Mouse (Mus musculus) adrenal gland, postnatal 4 days (tissue): Measurements from ENCODE around the gene Tbc1d13. TPM values are rescaled to one million over a fixed set of nuclear protein-coding genes. Genes with fewer than 3 reads are reported as not detected.

Source experiments
- DNase-seq, 2 experiments: peaks; one replicate each; pipeline ENCODE4 v3.0.0; 2021 to 2022; ENCODE audit warnings: low spot score in 2 of 2, mixed read lengths in 2 of 2
- long read RNA-seq, 2 experiments: library from polyadenylated mRNA; stranded (forward); transcript quantifications; one replicate each; pipeline ENCODE4 v2.0.0; 2021
- total RNA-seq, 2 experiments: library from RNA; stranded (reverse); gene quantifications; 2 replicates each; pipeline ENCODE4 v1.2.3; 2021

Tbc1d13 gene
- total RNA-seq: 10 to 100 TPM; 66.6 to 68.6 TPM
- long read RNA-seq, experiment 1, partial matches to known transcripts: 0 of 13 reads
- long read RNA-seq, experiment 1, other reads (novel, unspliced or antisense): 12 of 13 reads
- long read RNA-seq, experiment 2, partial matches to known transcripts: 0 of 8 reads
- long read RNA-seq, experiment 2, other reads (novel, unspliced or antisense): 8 of 8 reads

DNA sequence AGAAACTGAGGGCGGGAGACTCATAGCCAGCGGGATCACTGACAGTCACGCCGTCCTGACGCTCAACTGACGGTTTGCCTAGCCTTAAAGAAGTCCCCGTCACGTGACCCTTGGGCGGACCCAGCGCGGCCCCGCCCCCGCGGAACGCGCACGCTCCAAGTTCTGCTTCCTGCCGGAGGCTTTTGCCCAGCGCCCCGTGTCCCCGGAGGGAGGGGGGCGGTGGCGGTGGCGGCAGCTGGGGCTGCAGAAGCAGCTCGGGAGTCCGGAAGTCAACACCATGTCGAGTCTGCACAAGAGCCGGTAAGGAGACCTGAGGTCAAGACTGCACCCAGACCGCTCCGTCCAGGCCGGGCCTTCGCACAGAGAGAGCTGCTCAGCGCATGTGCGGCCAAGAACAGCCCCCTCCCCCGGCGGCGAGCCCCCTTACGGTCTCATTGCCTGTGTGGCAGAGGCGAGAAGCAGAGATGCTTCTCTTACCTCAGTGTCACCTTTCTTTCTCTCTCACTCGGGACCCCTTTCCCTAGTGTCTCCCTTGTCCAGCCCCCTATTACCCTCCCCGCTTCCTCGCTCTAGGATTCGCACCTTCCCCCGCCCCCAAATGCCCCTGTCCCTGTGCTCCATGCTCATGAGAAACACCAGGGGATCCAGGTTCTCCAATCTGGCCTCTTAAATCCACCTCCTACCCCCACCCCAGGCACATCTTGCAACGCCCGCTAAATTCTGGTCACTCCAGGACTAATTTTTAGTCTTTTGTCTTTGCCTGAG is at the start of gene Tbc1d13:
Gene Tbc1d13 (plus strand): TSS at position 134 of the 765 bp plus-strand sequence.
- DNase-seq: peak; percentile 97

DNA sequence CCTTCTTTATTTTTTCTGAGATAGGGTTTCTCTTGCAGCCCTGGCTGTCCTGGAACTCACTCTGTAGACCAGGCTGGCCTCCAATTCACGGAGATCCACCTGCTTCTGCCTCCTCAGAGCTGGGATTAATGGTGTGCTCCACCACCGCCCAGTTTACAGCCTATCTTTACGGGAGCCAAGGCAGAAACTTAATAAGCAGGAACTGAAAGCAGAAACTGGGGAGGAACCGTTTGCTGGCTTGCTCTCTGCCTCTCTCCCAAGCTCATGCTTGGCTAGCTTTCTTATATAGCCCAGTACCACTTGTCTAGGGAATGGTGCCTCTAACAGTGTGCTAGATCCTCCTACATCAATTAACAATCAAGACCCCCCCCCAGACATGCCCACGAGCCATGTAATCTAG is 49.4 kb upstream of the Tbc1d13 start:
- no peak for DNase-seq

DNA sequence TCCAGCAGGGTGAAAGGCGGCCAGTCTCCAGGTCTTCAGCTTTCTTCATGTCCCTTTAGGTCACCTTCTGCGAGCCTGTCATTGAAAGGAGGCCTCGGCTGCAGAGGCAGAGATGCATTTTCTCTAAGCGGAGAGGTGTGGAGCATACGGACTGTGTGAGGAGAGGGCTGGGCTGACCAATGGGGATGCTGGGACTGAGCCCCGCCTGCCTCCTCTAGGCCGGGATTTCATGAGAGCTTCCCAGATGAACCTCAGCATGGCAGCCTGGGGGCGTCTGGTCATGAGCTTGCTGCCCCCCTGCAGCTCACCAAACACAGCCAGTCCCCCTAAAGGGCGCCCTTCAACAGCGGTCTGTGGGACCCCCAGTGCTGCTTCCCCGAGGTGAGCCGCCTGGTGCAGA is 48.9 kb upstream of the Tbc1d13 start:
- DNase-seq: no peak

DNA sequence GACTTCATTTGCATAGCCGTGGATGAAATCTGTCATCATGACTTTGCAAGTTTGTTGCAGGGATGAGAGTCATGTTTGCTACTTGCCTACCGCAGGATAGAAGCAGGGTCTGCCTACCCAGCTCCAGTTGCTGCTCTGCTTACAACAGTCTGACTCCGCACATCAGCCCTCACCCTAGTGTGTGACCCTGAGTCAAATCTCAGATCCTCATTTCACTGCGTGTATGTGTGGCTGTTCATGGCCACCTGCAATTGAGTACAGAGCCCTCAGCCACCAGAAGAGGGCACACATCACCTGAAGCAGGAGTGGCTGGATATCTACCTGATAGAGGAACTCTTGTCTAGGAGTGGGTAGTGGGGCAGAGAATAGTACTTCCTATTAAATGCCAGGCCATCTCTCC is 46.2 kb upstream of the Tbc1d13 start:
- DNase-seq: no peak

DNA sequence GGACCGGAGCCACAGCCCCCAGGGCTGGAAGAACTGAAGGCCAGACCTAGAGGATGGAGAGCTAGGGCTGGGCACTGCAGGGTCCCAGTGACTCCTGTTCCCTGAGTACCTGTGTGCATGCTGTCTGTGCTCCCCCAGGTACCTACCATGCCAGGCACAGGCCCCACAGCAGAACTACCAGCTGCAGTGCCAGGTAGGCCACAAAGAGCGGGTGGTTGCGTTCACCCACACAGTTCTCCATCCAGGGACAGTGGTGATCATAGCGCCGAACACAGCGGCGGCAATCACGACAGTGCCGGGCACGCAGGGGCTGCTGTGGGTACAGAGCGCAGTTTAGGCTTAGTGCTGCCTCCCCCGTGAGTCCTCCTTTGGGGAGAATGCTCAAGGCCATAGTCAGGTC is 42.0 kb upstream of the Tbc1d13 start:
- no peak for DNase-seq

GRCm38 (mm10) chr2:30092280-30092918 is 41.1 kb upstream of the Tbc1d13 start:
- no peak for DNase-seq

DNA sequence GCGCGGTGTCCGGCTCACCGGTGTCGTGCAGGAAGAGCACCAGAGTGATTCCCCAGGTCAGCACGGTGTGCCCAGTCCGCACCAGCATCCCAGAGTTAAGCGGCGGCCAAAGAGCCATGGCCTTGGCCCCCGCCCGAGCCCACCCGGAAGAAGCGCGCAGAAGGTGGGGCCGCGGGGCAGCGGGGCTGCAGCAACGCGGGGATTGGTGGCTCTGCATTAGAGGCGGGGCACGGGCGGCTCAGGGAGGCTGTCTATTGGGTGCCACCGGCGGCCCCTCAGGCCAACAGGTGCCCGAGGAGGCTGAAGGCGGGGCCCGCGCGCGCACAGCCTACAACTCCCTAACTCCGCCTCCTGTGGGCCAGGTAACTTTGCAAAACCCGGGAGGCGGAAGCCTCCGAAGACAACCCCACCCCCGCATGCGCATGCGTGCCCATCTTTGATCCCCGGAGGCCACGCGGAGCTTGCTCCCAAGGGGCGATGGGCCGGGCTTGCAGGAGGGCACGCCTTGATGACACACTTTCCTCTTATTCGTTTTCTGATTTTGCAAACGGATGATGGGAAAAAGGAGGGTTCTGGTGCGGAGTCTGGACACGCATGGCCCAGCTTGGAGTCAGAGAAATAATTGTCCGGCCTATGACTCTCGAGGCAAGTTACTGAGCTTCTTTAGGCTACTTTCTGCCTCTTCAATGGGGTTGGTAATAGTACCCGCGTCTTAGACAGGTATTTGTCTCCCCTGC is 39.9 kb upstream of the Tbc1d13 start, which contains the start of gene Zdhhc12:
Gene Zdhhc12 (minus strand): TSS at position 178 of the 737 bp plus-strand sequence.
- DNase-seq: peak; percentile 81 to 92

GRCm38 (mm10) chr2:30094208-30094588 is 39.3 kb upstream of the Tbc1d13 start:
- no peak for DNase-seq

DNA sequence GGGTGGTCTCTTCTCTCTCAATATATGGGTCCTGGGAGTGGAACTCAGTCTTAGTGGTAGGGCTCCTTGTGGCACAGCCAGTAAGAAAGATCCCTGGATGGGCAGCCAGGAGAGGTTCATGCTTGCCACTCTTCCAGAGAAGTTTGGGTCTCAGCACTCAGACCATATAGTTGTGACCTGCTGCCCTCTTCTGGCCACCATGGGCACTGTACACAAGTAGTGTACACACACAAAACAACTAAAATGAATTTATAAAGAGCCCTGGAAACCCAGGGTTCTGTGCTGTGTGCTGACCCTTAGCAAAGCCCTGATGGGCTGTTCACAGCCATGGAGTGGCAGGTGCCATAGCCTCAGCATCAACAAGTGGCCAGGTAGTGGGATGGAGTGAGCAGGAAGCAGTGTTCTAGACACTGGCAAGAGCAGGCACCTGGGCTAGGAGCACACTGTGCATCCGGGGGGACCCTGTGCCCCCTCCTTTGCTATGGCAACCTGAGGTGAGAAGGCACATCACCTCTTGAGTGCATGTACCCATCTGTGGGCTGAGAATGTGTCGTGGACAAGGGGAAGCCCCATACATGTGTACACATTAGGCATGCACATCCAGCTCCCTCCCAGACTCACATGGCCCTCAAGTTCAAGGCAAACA is 37.5 kb upstream of the Tbc1d13 start:
- peak in 1 of 2 experiments; percentile 24 for DNase-seq

DNA sequence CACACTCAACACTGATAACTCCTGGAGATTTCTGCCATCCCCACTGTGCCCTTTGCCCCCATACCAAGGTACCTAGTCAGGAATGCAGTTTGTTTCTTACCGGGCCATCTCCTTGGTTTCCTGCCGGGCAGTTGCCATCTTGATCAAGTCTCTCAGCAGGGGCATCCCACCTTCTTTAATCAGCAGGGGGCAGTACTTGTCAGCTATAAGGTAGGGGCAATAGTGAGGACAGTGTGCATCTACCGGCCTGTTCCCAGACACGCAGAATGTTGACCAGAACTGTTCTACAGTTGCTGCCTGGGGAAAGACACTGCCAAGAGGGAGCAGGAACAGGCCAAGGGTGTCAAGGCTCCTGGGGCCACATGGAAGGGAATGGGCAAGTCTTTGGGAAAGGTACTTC is 33.3 kb upstream of the Tbc1d13 start:
- no peak for DNase-seq

DNA sequence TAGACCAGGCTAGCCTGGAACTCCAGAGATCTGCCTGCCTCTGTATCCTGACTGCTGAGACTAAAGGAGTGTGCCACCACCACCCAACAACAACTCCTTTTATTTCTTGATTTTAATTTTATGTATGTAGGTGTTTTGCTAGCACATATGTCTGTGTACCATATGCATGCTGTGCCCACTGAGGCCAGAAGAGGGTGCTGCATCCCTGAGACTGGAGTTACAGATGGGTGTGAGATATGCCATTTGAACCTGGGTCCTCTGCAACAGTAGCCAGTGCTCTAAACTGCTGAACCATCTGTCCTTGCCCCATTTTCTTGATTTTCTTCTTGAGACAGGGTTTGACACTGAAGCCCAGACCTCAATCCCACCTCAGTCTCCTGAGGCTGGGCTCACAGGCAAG is 27.2 kb upstream of the Tbc1d13 start:
- DNase-seq: no peak

- no peak for DNase-seq
Observed at GRCm38 (mm10) chr2:30107646-30108045, 25.9 kb upstream of the Tbc1d13 start.

DNA sequence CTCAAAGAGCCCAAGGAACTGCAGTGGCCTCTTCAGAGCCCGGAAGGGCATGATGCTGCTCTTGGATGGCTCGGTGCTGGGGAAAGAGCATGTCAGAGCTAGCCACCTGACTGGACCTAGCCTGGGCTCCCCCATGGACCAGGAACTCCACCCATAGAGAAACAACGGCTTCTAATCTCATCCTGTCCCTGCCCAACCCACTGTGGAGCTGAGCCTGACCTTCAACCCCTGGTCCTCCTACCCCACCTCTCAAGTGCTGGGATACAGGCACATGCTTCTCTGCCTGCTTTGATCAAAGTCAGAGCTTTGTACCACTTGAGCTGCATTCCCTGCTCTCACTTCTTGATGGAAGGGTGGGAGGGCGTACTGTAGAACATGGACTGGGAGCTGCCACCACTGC is 25.3 kb upstream of the Tbc1d13 start:
- no peak for DNase-seq

DNA sequence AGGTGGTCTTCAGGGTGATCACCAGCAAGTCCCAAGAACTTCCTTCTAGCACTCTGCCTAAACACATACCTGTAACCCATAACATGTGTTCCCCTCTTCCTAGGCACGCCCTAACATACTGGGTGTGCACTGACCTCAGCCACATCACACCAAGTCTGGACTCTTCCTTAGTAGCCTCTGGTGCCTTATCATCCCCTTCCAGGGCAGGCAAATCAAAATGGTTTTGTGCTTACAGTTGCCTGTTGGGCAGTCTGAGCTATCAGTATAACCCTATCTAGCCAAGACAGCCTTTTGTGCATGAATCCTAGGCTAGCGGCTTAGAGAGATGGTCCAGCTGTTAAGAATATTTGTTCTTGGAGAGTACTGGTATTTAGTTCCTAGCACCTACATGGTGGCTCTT is 22.0 kb upstream of the Tbc1d13 start:
- no peak for DNase-seq

DNA sequence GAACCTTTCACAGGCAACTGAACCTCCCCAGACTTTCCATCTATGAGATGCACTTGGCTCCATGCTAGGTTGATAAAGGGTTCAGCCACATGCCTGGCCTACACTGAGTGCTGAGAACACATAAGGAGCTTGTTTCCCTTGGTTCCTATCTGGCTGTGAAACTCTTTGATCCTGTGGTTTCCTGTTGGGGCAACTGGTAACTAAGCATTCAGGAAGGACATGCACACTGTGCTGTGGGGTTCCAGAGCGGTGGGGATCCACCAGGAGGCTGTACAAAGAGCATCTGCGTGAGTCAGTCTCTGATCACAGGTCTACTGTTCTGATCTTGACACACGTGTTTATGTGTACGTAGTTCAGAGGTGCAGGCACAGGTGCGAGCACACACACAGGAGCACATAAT is 21.0 kb upstream of the Tbc1d13 start:
- no peak for DNase-seq

DNA sequence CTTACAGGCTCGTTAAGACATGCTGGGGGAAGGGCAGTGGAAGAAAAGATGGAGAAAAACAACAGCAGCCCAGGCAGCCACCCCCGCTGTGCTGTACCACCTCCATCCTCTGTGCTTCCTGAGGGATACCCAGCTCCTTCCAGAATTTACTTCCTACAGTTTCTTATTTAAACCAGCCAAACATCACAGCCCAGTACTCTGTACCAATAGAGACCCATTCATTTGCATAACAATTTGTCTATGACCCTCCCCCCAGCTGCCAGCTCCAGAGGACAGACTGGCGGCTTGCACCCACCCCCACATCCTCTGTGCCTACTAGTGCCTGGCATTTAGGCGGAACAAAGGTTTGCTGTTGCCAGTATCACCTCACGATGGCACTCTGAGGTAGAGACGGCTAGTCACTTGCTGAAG is 13.9 kb upstream of the Tbc1d13 start:
- DNase-seq: no peak

GRCm38 (mm10) chr2:30120269-30120668 is 13.3 kb upstream of the Tbc1d13 start:
- DNase-seq: no peak

DNA sequence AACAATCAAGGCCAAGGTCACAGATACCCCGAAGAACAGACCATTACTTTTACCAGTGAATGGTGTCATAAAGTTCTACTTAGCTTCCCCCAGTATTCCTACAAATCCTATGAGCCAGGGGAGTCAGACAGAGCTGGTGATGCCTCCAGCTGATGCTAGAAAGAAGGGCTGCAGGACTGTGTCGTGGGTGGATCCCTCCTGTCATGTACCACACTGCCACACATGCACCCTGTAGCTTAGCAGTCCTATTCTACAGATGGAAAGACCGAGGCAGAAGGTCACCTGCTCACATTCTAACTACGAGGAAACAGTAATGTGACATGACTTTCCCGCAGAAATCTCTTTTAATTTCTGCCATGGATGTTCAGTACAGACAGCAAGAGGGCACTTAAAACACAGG is 10.8 kb upstream of the Tbc1d13 start:
- no peak for DNase-seq

DNA sequence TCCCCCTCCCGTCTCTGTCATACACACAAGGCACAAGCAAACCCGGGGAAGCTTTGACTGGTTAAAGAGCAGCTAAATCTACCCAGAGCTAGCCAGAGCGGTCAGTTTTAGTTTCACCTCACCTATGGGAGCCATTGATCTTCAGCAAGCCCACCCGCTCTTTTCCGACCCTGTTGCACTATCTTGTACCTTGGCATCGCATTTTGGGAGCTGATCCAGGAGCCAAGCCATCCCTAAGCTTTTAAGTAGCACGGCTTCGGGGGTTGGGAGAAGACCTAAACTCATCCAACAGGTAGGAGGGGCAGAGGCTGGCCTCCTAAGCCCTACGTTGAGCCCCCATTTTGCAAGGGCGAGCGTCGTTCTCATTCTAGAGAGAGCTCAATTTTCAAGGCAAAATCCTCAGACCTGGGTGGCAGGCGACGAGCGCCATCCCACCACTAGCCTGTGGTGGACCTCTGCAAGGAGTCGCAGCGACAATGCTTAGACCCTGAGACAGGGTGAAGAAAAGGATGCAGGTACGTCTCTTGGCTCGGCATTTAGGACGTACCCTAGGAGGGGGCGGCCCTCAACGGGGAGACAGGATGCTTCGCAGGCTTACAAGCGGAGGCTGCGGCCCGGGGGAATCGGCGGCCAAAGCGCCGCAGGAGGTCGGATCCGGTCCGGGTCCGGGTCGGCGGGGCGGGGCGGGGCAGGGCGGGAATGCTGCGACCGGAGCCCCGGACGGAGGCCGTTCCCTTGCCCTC is 9.6 kb upstream of the Tbc1d13 start:
- no peak for DNase-seq

- DNase-seq: peak; percentile 84 to 90
Observed at GRCm38 (mm10) chr2:30124472-30125274, 8.9 kb upstream of the Tbc1d13 start, which contains the start of gene Zer1. Zer1 (minus strand) TSS chr2:30124585.
